Mouse (Mus musculus) adrenal gland, adult 18-20 months (tissue): Measurements from ENCODE around the gene Olfr905. TPM values are rescaled to one million over a fixed set of nuclear protein-coding genes. Genes with fewer than 3 reads are reported as not detected.

ENCODE experiments used
- DNase-seq, 2 experiments: peaks; one replicate each; pipeline ENCODE4 v3.0.0; 2021 to 2022; ENCODE audit warnings: low spot score in 2 of 2
- long read RNA-seq, 2 experiments: library from polyadenylated mRNA; stranded (forward); transcript quantifications; one replicate each; pipeline ENCODE4 v2.0.0; 2021
- total RNA-seq, 2 experiments: library from RNA; stranded (reverse); gene quantifications; 1 replicate in 1 of 2; 2 replicates in 1 of 2; pipeline ENCODE4 v1.2.3; 2021

The Olfr905 gene
- total RNA-seq = under 1 TPM in 1 of 2 experiments, not detected in 1; 0.06 TPM
- long read RNA-seq, experiment 1 = 0 reads
- long read RNA-seq, experiment 2 = 0 reads

- no peak for DNase-seq
Measured at GRCm38 (mm10) chr9:38470807-38471206, at the start of gene Olfr905. Gene Olfr905, plus strand, starts transcription at chr9:38471107.

GRCm38 (mm10) chr9:38423801-38424200 lies 47.1 kb upstream of the Olfr905 start:
- DNase-seq = no peak

GRCm38 (mm10) chr9:38427026-38427425 lies 43.9 kb upstream of the Olfr905 start:
- no peak for DNase-seq

- DNase-seq = no peak
Measured at GRCm38 (mm10) chr9:38429155-38429554, 41.8 kb upstream of the Olfr905 start, which contains the start of gene Olfr901. Gene Olfr901, plus strand, starts transcription at chr9:38429455.

GRCm38 (mm10) chr9:38447352-38447751 lies 23.6 kb upstream of the Olfr905 start, which contains the start of gene Olfr902:
Gene Olfr902, plus strand, starts transcription at chr9:38447652.
- no peak for DNase-seq

GRCm38 (mm10) chr9:38462844-38463243 lies 8.1 kb upstream of the Olfr905 start, which contains the start of gene Olfr904:
Gene Olfr904, plus strand, starts transcription at chr9:38463144.
- DNase-seq = no peak

- no peak for DNase-seq
Measured at GRCm38 (mm10) chr9:38486785-38487184, 15.9 kb downstream of the Olfr905 start, which contains the start of gene Olfr906. Gene Olfr906, plus strand, starts transcription at chr9:38487085.

GRCm38 (mm10) chr9:38495501-38495900 lies 24.6 kb downstream of the Olfr905 start, which contains the start of gene Olfr907:
Gene Olfr907, plus strand, starts transcription at chr9:38495801.
- no peak for DNase-seq

- DNase-seq = no peak
Measured at GRCm38 (mm10) chr9:38512353-38512752, 41.4 kb downstream of the Olfr905 start.

- DNase-seq = no peak
Measured at GRCm38 (mm10) chr9:38521280-38521679, 50.4 kb downstream of the Olfr905 start, which contains the start of gene Olfr911-ps1. Gene Olfr911-ps1, plus strand, starts transcription at chr9:38521580.

Other genes starting within 250 kb of the Olfr905 start
- not detected for gene Olfr143, start 218.3 kb upstream of the Olfr905 start, total RNA-seq
- gene Olfr895, start 203.3 kb upstream of the Olfr905 start, total RNA-seq = not detected
- not detected for gene Olfr896-ps1, start 180.0 kb upstream of the Olfr905 start, total RNA-seq
- gene Olfr25, start 142.0 kb upstream of the Olfr905 start, total RNA-seq = not detected
- not detected for gene Olfr898, start 122.7 kb upstream of the Olfr905 start, total RNA-seq
- gene Olfr250, start 104.2 kb upstream of the Olfr905 start, total RNA-seq = not detected
- not detected for gene Olfr251, start 94.0 kb upstream of the Olfr905 start, total RNA-seq
- gene Olfr147, start 69.4 kb upstream of the Olfr905 start, total RNA-seq = not detected
- not detected for gene Olfr901, start 41.7 kb upstream of the Olfr905 start, total RNA-seq
- not detected for gene Olfr902, start 23.5 kb upstream of the Olfr905 start, total RNA-seq
- not detected for gene Olfr904, start 8.0 kb upstream of the Olfr905 start, total RNA-seq
- not detected for gene Olfr906, start 16.0 kb downstream of the Olfr905 start, total RNA-seq
- not detected for gene Olfr907, start 24.7 kb downstream of the Olfr905 start, total RNA-seq
- gene Olfr911-ps1, start 50.5 kb downstream of the Olfr905 start, total RNA-seq = not detected
- gene Olfr910, start 66.7 kb downstream of the Olfr905 start, total RNA-seq = not detected
- not detected for gene Olfr912, start 109.1 kb downstream of the Olfr905 start, total RNA-seq
- gene Olfr913, start 121.7 kb downstream of the Olfr905 start, total RNA-seq = not detected
- gene Olfr914, start 134.0 kb downstream of the Olfr905 start, total RNA-seq = not detected
- not detected for gene Olfr916, start 188.8 kb downstream of the Olfr905 start, total RNA-seq
- not detected for gene Olfr917, start 194.7 kb downstream of the Olfr905 start, total RNA-seq
- not detected for gene Olfr918, start 203.5 kb downstream of the Olfr905 start, total RNA-seq
- gene Olfr919, start 232.6 kb downstream of the Olfr905 start, total RNA-seq = not detected
- 10 to 100 TPM; 41.1 to 43.6 TPM for gene Vwa5a, start 247.2 kb downstream of the Olfr905 start, total RNA-seq